Mouse (Mus musculus) yolk sac, embryonic 10.5 days (tissue): ENCODE results near the gene Grm7.

Experiments used
- DNase-seq: peaks from one replicate; pipeline ENCODE4 v3.0.0-alpha.2; 2017; ENCODE audit warnings: low spot score

Gene Grm7

GRCm38 (mm10) chr6:111559459-111559858, 914.1 kb downstream of the Grm7 start:
- DNase-seq = no peak

GRCm38 (mm10) chr6:111561347-111561746, 916.0 kb downstream of the Grm7 start:
- DNase-seq = no peak

- DNase-seq = no peak
Measured at GRCm38 (mm10) chr6:111571471-111572088, 926.2 kb downstream of the Grm7 start.

GRCm38 (mm10) chr6:111584851-111585250, 939.5 kb downstream of the Grm7 start:
- DNase-seq = no peak

GRCm38 (mm10) chr6:111587572-111587971, 942.2 kb downstream of the Grm7 start:
- DNase-seq = no peak

- DNase-seq = no peak
Measured at GRCm38 (mm10) chr6:111601892-111602654, 956.7 kb downstream of the Grm7 start.

- DNase-seq = no peak
Measured at GRCm38 (mm10) chr6:111610396-111610795, 965.0 kb downstream of the Grm7 start.

- no peak for DNase-seq
Measured at GRCm38 (mm10) chr6:111613834-111614233, 968.5 kb downstream of the Grm7 start.
